Mouse (Mus musculus) olfactory bulb, adult 2 months (tissue): ENCODE measurements around the gene B4galnt2. TPM values are rescaled to one million over a fixed set of nuclear protein-coding genes. Genes with fewer than 3 reads are reported as not detected.
"Not testable (repeated sequence)": the region's sequence is repeated elsewhere in the genome, so short reads cannot be mapped to it uniquely, and the experiment has no call there.

Source experiments
- H3K27ac ChIP-seq: fragments of 200-500 bp; 2 replicates; pipeline ENCODE4 v1.5.1; 2012; ENCODE audit warnings: low read depth, low read length; ENCODE audit not compliant: insufficient read depth
- H3K4me1 ChIP-seq: fragments of 200-500 bp; 2 replicates; pipeline ENCODE4 v1.6.1; 2012; ENCODE audit warnings: low read length; ENCODE audit not compliant: control insufficient read depth, insufficient read depth
- H3K4me3 ChIP-seq: fragments of 200-500 bp; 2 replicates; pipeline ENCODE4 v1.5.1; 2012; ENCODE audit warnings: mild to moderate bottlenecking, low read depth, low read length, moderate library complexity; ENCODE audit not compliant: insufficient read depth
- CTCF ChIP-seq: fragments of 200-500 bp; IDR thresholded peaks from 2 replicates; pipeline ENCODE4 v1.5.1; 2012; ENCODE audit warnings: low read depth, mild to moderate bottlenecking, low read length, moderate library complexity; ENCODE audit not compliant: insufficient read depth
- POLR2A ChIP-seq: fragments of 200-500 bp; IDR thresholded peaks from 2 replicates; pipeline ENCODE4 v1.6.1; 2012; ENCODE audit warnings: mild to moderate bottlenecking, low read depth, low read length, moderate library complexity; ENCODE audit not compliant: insufficient read depth
- WGBS: fragments of 180-500 bp; shearing (Covaris S2); methylation state at CpG from one replicate; pipeline ENCODE4 v1.1.7; 2018; 5-methylcytosine and 5-hydroxymethylcytosine counted together
- polyA plus RNA-seq: library from polyadenylated mRNA; stranded (reverse); fragments of >200 nt; gene quantifications from 2 replicates; pipeline ENCODE4 v1.2.4, GENCODE M21; 2012; ENCODE audit warnings: low replicate concordance; ENCODE audit not compliant: missing spikeins, insufficient read depth, insufficient read length

Gene B4galnt2
- polyA plus RNA-seq = not detected in 2 replicates

GRCm38 (mm10) chr11:95914571-95914991, at the start of gene B4galnt2:
Gene B4galnt2 (minus strand): TSS chr11:95914891.
- no peak within 1 kb of the TSS for H3K4me3 ChIP-seq
- H3K27ac ChIP-seq = no peak within 1 kb of the TSS
- 2% methylated on average over 35 of the region's 35 CpGs for WGBS
- TF ChIP-seq CTCF = no peak
- TF ChIP-seq POLR2A = no peak
- no peaks in the 10 kb centered on the region for H3K4me1 ChIP-seq

GRCm38 (mm10) chr11:95963304-95963703, 48.6 kb upstream of the B4galnt2 start:
- 83% methylated on average over 7 of the region's 7 CpGs for WGBS
- H3K4me1 ChIP-seq = no peaks in the 10 kb centered on the region
- no peak overlapping the region for H3K4me3 ChIP-seq
- TF ChIP-seq CTCF (no peak), POLR2A (no peak)
- no peak overlapping the region for H3K27ac ChIP-seq

DNA sequence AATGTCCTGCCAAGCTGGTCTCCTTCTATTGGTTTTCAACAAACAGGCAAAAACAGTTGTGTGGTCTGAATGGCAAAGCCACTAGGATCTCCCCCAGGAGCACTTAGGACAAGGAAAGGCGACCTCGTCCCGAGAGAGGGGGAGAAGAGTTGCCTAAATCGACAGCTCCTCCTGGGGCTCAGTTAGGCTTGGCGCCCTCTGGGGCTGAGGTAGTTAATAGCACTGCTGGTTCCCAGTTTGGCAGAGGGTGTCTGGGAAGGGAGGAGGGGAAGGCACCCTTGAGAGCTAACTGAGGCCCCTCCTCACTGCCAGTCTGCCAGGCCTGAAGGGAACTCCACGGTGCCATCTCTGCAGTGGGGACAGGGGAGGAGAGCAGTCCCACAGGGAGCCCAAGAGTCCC, 44.5 kb upstream of the B4galnt2 start:
- no peak for TF ChIP-seq POLR2A
- TF ChIP-seq CTCF = no peak
- H3K4me1 ChIP-seq = no peaks in the 10 kb centered on the region
- WGBS = 67% methylated on average over 6 of the region's 6 CpGs
- no peak overlapping the region for H3K4me3 ChIP-seq
- H3K27ac ChIP-seq = no peak overlapping the region

GRCm38 (mm10) chr11:95958251-95958650, 43.6 kb upstream of the B4galnt2 start:
- WGBS = 73% methylated on average over 9 of the region's 9 CpGs
- TF ChIP-seq POLR2A (no peak), CTCF (no peak)
- H3K27ac ChIP-seq = no peak overlapping the region
- no peak overlapping the region for H3K4me3 ChIP-seq
- H3K4me1 ChIP-seq = no peaks in the 10 kb centered on the region

- no peak for TF ChIP-seq CTCF
- TF ChIP-seq POLR2A = no peak
- WGBS = 43% methylated on average over 7 of the region's 7 CpGs
- no peaks in the 10 kb centered on the region for H3K4me1 ChIP-seq
- H3K4me3 ChIP-seq = no peak overlapping the region
- H3K27ac ChIP-seq = no peak overlapping the region
These were observed 42.7 kb upstream of the B4galnt2 start for GRCm38 (mm10) chr11:95957407-95957806.

- Histone ChIP-seq H3K27ac (no peak overlapping the region), H3K4me1 (no peaks in the 10 kb centered on the region), H3K4me3 (no peak overlapping the region)
- TF ChIP-seq POLR2A (no peak), CTCF (no peak)
- WGBS = 86% methylated on average over 5 of the region's 5 CpGs
These were observed 38.6 kb upstream of the B4galnt2 start for GRCm38 (mm10) chr11:95953313-95953712.

GRCm38 (mm10) chr11:95945838-95946472, 31.3 kb upstream of the B4galnt2 start:
- no peak for TF ChIP-seq CTCF
- TF ChIP-seq POLR2A = no peak
- Histone ChIP-seq H3K27ac (no peak overlapping the region), H3K4me1 (no peaks in the 10 kb centered on the region), H3K4me3 (no peak overlapping the region)
- 71% methylated on average over 13 of the region's 13 CpGs for WGBS

DNA sequence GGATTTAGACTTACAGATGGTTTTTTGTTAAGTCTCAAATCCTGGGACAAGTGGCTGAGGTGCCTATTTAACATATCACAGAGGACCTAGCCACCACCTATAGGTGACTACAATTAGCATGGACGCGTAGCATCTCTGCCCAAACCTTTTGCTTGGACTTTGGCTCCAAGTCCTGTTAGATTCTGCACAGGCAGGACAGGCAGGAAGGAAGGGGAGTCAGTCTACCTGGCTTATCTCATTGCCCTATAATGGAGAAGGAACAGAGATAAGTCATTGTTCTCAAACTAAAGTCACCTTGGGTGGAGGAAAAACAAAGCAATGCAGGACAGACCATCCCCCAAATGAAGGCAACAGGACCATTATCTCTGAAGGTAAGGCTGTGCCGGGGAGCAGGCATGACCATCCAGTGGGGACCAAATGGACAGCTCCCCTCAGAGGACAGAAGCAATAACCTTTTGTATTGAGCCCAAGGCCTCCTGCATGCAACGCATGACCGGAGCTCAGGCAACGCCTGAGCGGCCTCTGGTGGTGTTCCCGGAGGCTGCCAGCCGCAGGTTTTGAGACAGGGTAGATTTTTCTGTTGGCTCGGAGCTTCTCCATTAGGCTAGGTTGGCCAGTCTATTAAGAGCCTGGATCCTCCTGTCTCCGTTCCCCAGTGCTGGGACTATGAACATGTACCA, 25.3 kb upstream of the B4galnt2 start:
- H3K4me3 ChIP-seq = no peak overlapping the region
- H3K27ac ChIP-seq = no peak overlapping the region
- WGBS = 37% methylated on average over 11 of the region's 11 CpGs
- no peaks in the 10 kb centered on the region for H3K4me1 ChIP-seq
- no peak for TF ChIP-seq CTCF
- TF ChIP-seq POLR2A = no peak

DNA sequence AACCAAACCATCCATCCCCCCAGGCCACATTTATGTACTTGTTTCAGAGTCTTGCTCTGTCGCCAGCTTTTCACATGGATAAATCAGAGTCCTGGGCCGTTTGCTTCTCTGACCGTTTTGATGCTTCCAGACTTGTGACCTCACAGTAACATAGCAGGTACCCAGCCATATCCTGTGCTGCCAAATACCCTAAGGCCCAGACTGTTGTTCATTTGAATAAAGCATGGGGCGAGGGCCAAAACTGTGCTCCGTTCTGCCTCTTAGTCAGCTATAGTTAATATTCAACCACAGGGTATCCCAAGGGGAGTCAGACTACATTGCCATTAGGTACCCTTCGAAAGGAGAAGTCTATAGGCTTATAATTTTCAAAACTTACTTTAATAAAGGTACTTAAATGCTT, 21.7 kb upstream of the B4galnt2 start:
- 72% methylated on average over 6 of the region's 6 CpGs for WGBS
- Histone ChIP-seq H3K4me3 (no peak overlapping the region), H3K4me1 (no peaks in the 10 kb centered on the region), H3K27ac (no peak overlapping the region)
- TF ChIP-seq CTCF (no peak), POLR2A (no peak)

GRCm38 (mm10) chr11:95932168-95932567, 17.5 kb upstream of the B4galnt2 start:
- WGBS = 92% methylated on average over 9 of the region's 10 CpGs
- H3K4me1 ChIP-seq, H3K27ac ChIP-seq, H3K4me3 ChIP-seq: not testable (repeated sequence)
